Mouse (Mus musculus) midbrain, embryonic 15.5 days (tissue): ENCODE data around the gene Ift27. TPM values are rescaled to one million over a fixed set of nuclear protein-coding genes. Genes with fewer than 3 reads are reported as not detected.

Experiments
- ATAC-seq: fragments of 200-750 bp; cut with Nextera tagmentation; replicated peaks from 2 replicates; pipeline ENCODE4 v1.8.0; 2017; ENCODE audit warnings: moderate TSS enrichment
- H3K27ac ChIP-seq: fragments of 300-500 bp; sonication (generic); 2 replicates; pipeline ENCODE4 v1.5.1; 2015; ENCODE audit warnings: mild to moderate bottlenecking, inconsistent platforms
- H3K27me3 ChIP-seq: fragments of 300-500 bp; sonication (generic); replicated peaks from 2 replicates; pipeline ENCODE4 v1.6.1; 2015; ENCODE audit warnings: inconsistent platforms
- H3K36me3 ChIP-seq: fragments of 300-500 bp; sonication (generic); replicated peaks from 2 replicates; pipeline ENCODE4 v1.6.1; 2015; ENCODE audit warnings: inconsistent platforms
- H3K4me1 ChIP-seq: fragments of 300-500 bp; sonication (generic); 2 replicates; pipeline ENCODE4 v1.6.1; 2015; ENCODE audit warnings: inconsistent platforms
- H3K4me2 ChIP-seq: fragments of 300-500 bp; sonication (generic); 2 replicates; pipeline ENCODE4 v1.6.1; 2015; ENCODE audit warnings: inconsistent platforms, mild to moderate bottlenecking, moderate library complexity
- H3K4me3 ChIP-seq: fragments of 300-500 bp; sonication (generic); 2 replicates; pipeline ENCODE4 v1.5.1; 2015; ENCODE audit warnings: mild to moderate bottlenecking, inconsistent platforms
- H3K9ac ChIP-seq: fragments of 300-500 bp; sonication (generic); 2 replicates; pipeline ENCODE4 v1.6.1; 2015; ENCODE audit warnings: mild to moderate bottlenecking, inconsistent platforms
- H3K9me3 ChIP-seq: fragments of 300-500 bp; sonication (generic); 2 replicates; pipeline ENCODE4 v1.6.1; 2016; ENCODE audit warnings: inconsistent platforms
- whole genome bisulfite sequencing: fragments of 180-500 bp; shearing (Covaris S2); methylation state at CpG from one replicate; pipeline ENCODE4 v1.1.7; 2015; ENCODE audit warnings: mixed read lengths; 5-methylcytosine and 5-hydroxymethylcytosine counted together
- polyA plus RNA-seq: library from polyadenylated mRNA; unstranded; fragments of >200 nt; fragmentation: Nextera tagmentation; extraction: Ambion mirVana; gene quantifications from 2 replicates; pipeline ENCODE4 v1.2.1, GENCODE M21; 2015

The Ift27 gene
- polyA plus RNA-seq, 1 experiment from 2014 or later = 106 TPM

DNA sequence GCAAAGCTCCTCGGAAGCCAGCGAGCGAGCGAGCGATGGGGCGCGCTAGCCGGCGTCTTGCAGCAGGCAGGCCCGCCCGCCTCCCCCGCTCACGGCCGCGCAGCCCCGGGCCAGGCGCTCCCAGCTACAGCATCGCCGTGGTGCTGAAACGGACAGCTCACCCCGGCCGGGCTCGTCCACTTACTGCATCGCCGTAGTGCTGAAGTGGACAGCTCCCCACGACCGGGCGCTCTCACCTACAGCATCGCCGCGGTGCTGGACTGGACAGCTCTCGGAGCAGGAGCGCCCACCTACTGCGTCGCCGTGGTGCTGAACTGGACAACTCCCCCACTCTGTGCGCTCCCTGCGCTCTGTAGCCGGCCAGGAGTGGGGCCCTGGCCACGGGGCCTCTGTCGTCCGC is 54.2 kb downstream of the Ift27 start, which contains the start of gene Cacng2:
Cacng2 (minus strand) TSS at position 325 of the 400 bp plus-strand sequence.
- peak within 1 kb of the TSS; percentile 83 for H3K9ac ChIP-seq
- H3K36me3 ChIP-seq = no peaks in the 10 kb centered on the region
- peak within 1 kb of the TSS; percentile 64 for H3K4me3 ChIP-seq
- 1% methylated on average over 32 of the region's 42 CpGs for WGBS
- H3K27me3 ChIP-seq = no peaks in the 10 kb centered on the region; the same call in 1 of the 2 replicates
- H3K9me3 ChIP-seq = no peaks in the 10 kb centered on the region
- ATAC-seq = peak; percentile 88
- H3K4me2 ChIP-seq = peak within 1 kb of the TSS; percentile 61
- peaks cover 42% of the 10 kb centered on the region for H3K4me1 ChIP-seq
- peak within 1 kb of the TSS; percentile 85 for H3K27ac ChIP-seq

GRCm38 (mm10) chr15:78119248-78119647 is 54.7 kb downstream of the Ift27 start:
- Histone ChIP-seq H3K27ac (peak overlapping the region; percentile 85), H3K4me1 (peaks cover 42% of the 10 kb centered on the region), H3K27me3 (no peaks in the 10 kb centered on the region; the same call in 1 of the 2 replicates), H3K36me3 (no peaks in the 10 kb centered on the region), H3K9ac (peak overlapping the region; percentile 83), H3K4me3 (peak overlapping the region; percentile 64), H3K4me2 (peak overlapping the region; percentile 61), H3K9me3 (no peaks in the 10 kb centered on the region)
- 3% methylated on average over 39 of the region's 39 CpGs for WGBS
- ATAC-seq = peak; percentile 43

DNA sequence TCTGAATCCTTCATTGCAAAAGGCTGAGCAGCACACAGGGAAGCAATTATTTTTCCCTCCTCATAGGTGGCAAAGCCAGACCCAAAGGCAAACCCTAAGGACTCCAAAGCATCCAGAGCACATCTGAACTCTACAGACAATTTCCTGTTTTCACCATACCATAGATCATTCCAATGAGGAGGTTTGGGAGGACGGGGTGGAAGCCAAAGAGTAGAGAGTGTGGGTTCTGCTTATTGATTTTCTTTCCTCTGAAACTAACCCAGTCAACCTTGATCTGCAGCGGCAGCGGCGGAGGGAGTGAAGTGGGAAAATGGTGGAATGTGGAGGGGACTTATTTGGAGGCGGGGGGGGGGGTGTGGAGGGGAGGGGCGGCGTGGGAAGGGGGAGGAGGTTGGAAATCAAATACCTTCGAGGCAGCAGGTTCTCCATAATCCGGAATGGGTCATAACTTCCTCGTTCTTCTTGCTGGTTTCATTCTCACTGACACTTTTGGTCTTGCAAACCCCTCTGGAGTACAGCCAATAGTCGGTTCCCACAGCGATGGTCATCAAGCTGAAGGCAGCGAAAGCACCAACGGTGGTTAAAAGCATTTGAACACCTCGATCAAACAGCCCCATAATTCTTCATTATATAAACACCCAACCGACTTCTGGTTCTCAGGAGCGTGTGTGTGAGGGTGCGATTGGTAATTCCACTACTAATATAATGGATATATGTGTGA is 55.5 kb downstream of the Ift27 start:
- H3K9ac ChIP-seq = peak overlapping the region; percentile 83; the same call in 1 of the 2 replicates
- ATAC-seq = no peak
- WGBS = 37% methylated on average over 15 of the region's 18 CpGs
- peak overlapping the region; percentile 64 for H3K4me3 ChIP-seq
- H3K27ac ChIP-seq = peak overlapping the region; percentile 85; the same call in 1 of the 2 replicates
- H3K36me3 ChIP-seq = no peaks in the 10 kb centered on the region
- no peaks in the 10 kb centered on the region; the same call in 1 of the 2 replicates for H3K27me3 ChIP-seq
- H3K4me1 ChIP-seq = peaks cover 42% of the 10 kb centered on the region
- H3K4me2 ChIP-seq = peak overlapping the region; percentile 61
- no peaks in the 10 kb centered on the region for H3K9me3 ChIP-seq

DNA sequence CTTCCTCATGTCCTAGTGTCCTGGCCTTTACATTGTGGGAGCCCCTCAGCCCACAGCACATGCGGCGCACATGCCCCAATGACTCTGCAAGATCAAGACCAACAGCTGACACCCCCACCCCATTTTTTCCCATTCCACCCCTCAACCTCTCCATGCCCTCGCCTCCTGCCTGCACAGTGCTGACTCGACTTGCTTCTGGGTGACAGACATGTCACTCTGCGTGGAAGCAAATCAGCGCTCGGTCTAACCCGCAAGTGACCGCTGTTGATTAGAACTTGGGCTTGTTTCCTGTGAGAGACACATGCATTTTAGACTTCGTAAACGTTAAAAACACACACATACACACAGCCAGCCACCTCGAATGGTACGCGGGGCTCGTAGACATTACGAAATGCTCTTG is 56.2 kb downstream of the Ift27 start:
- no peaks in the 10 kb centered on the region for H3K9me3 ChIP-seq
- no peaks in the 10 kb centered on the region for H3K36me3 ChIP-seq
- ATAC-seq = no peak
- peak overlapping the region; percentile 61 for H3K4me2 ChIP-seq
- 74% methylated on average over 16 of the region's 16 CpGs for WGBS
- peak overlapping the region; percentile 57; the same call in 1 of the 2 replicates for H3K27ac ChIP-seq
- peak overlapping the region; percentile 83; the same call in 1 of the 2 replicates for H3K9ac ChIP-seq
- H3K4me1 ChIP-seq = peaks cover 42% of the 10 kb centered on the region
- H3K27me3 ChIP-seq = no peaks in the 10 kb centered on the region; the same call in 1 of the 2 replicates
- peak overlapping the region; percentile 64 for H3K4me3 ChIP-seq

DNA sequence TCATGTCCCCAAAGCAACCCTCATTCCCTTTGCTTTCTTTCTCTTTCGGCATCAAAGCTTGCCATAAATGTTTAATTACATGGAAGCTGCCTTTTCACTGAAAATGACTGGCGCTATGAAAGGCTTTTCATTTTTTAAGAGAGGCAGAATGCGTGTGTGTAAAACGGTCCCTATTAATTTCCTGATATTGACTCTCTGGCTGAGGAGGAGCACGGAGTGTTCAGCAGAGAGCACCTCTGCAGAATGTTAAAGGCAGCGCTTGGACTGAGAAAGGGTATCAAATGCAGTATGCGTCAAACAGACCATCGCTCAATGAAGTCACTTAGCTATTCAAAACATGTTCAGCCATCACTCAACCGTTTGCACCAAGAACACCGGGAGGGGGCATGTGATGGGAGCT is 57.0 kb downstream of the Ift27 start:
- no peaks in the 10 kb centered on the region; the same call in 1 of the 2 replicates for H3K27me3 ChIP-seq
- peak overlapping the region; percentile 57 for H3K27ac ChIP-seq
- WGBS = 22% methylated on average over 10 of the region's 10 CpGs

GRCm38 (mm10) chr15:78116244-78116643 is 57.7 kb downstream of the Ift27 start:
- no peaks in the 10 kb centered on the region for H3K9me3 ChIP-seq
- no peaks in the 10 kb centered on the region for H3K36me3 ChIP-seq
- WGBS = 51% methylated on average over 10 of the region's 10 CpGs
- peak overlapping the region; percentile 64 for H3K4me3 ChIP-seq
- H3K9ac ChIP-seq = 0 out of 2 replicates have a peak overlapping the region, but pooled peaks have one; percentile 83
- H3K4me1 ChIP-seq = peaks cover 42% of the 10 kb centered on the region
- no peak for ATAC-seq
- H3K4me2 ChIP-seq = peak overlapping the region; percentile 61
- H3K27me3 ChIP-seq = no peaks in the 10 kb centered on the region
- H3K27ac ChIP-seq = peak overlapping the region; percentile 57

More for the DNA sequence above, 57.0 kb downstream of the Ift27 start:
- Histone ChIP-seq H3K36me3 (no peaks in the 10 kb centered on the region), H3K4me3 (peak overlapping the region; percentile 64), H3K9ac (peak overlapping the region; percentile 83; the same call in 1 of the 2 replicates), H3K4me2 (peak overlapping the region; percentile 61), H3K4me1 (peaks cover 42% of the 10 kb centered on the region), H3K9me3 (no peaks in the 10 kb centered on the region)
- no peak for ATAC-seq

Other genes with a start within 250 kb of the Ift27 start
- gene Txn2, start 245.1 kb downstream of the Ift27 start, polyA plus RNA-seq = 203 and 229 TPM in 2 replicates
- gene Foxred2, start 217.4 kb downstream of the Ift27 start, polyA plus RNA-seq = 10.3 and 11.8 TPM in 2 replicates
- gene Eif3d, start 203.3 kb downstream of the Ift27 start, polyA plus RNA-seq = 162 and 180 TPM in 2 replicates
- 14.4 and 15.3 TPM in 2 replicates for gene Cacng2, start 54.1 kb downstream of the Ift27 start, polyA plus RNA-seq
- 1.7 and 3.0 TPM in 2 replicates for gene Pvalb, start 32.3 kb upstream of the Ift27 start, polyA plus RNA-seq
- gene Ncf4, start 70.7 kb upstream of the Ift27 start, polyA plus RNA-seq = 1.4 and 1.5 TPM in 2 replicates
- gene Csf2rb2, start 131.6 kb upstream of the Ift27 start, polyA plus RNA-seq = 0.12 and 0.29 TPM in 2 replicates
- 0.50 and 0.74 TPM in 2 replicates for gene Csf2rb, start 151.6 kb upstream of the Ift27 start, polyA plus RNA-seq
- gene Tex33, start 221.8 kb upstream of the Ift27 start, polyA plus RNA-seq = not detected in 2 replicates
- gene Tst, start 231.8 kb upstream of the Ift27 start, polyA plus RNA-seq = 11.5 and 15.6 TPM in 2 replicates
- 4.3 and 5.3 TPM in 2 replicates for gene Mpst, start 232.3 kb upstream of the Ift27 start, polyA plus RNA-seq